Mouse (Mus musculus) adrenal gland, adult 2 months (tissue): ENCODE results near the gene Efhd2. TPM values are rescaled to one million over a fixed set of nuclear protein-coding genes. Genes with fewer than 3 reads are reported as not detected.

Source experiments
- polyA plus RNA-seq: library from polyadenylated mRNA; depleted of rRNA; stranded (reverse); fragments of >200 nt; gene quantifications from 2 replicates; pipeline ENCODE4 v1.2.3, GENCODE M21; 2012; rRNA removed
- total RNA-seq, 2 experiments: library from RNA; stranded (reverse); gene quantifications; 2 replicates each; pipeline ENCODE4 v1.2.3; 2021

Efhd2 gene
- total and polyA plus RNA-seq, 3 experiments: 26.9 to 61.4 (median 30.7) TPM

Other genes with a start within 250 kb of the Efhd2 start
- 10 to 100 TPM; 47.8 to 73.2 TPM for gene Plekhm2, start 210.0 kb downstream of the Efhd2 start, total RNA-seq
- gene Plekhm2, start 210.0 kb downstream of the Efhd2 start, polyA plus RNA-seq: 63.1 and 63.4 TPM in 2 replicates
- not detected for gene Rsc1a1, start 189.3 kb downstream of the Efhd2 start, total RNA-seq
- gene Rsc1a1, start 189.3 kb downstream of the Efhd2 start, polyA plus RNA-seq: 4.3 and 6.8 TPM in 2 replicates
- gene Ddi2, start 151.5 kb downstream of the Efhd2 start, total RNA-seq: 10 to 100 TPM; 38.5 to 78.4 TPM
- gene Ddi2, start 151.5 kb downstream of the Efhd2 start, polyA plus RNA-seq: 16.8 and 22.1 TPM in 2 replicates
- 10 to 100 TPM; 25.7 to 59.4 TPM for gene Agmat, start 128.2 kb downstream of the Efhd2 start, total RNA-seq
- 5.8 and 9.2 TPM in 2 replicates for gene Agmat, start 128.2 kb downstream of the Efhd2 start, polyA plus RNA-seq
- gene Dnajc16, start 84.0 kb downstream of the Efhd2 start, total RNA-seq: 10 to 100 TPM; 21.3 to 29.6 TPM
- 13.2 and 14.4 TPM in 2 replicates for gene Dnajc16, start 84.0 kb downstream of the Efhd2 start, polyA plus RNA-seq
- gene Casp9, start 81.3 kb downstream of the Efhd2 start, total RNA-seq: 10 to 100 TPM; 18.2 to 22.0 TPM
- gene Casp9, start 81.3 kb downstream of the Efhd2 start, polyA plus RNA-seq: 16.6 and 19.3 TPM in 2 replicates
- gene Cela2a, start 48.8 kb downstream of the Efhd2 start, total RNA-seq: not detected
- 0.25 and 0.59 TPM in 2 replicates for gene Cela2a, start 48.8 kb downstream of the Efhd2 start, polyA plus RNA-seq
- not detected for gene Ctrc, start 28.6 kb downstream of the Efhd2 start, total RNA-seq
- gene Ctrc, start 28.6 kb downstream of the Efhd2 start, polyA plus RNA-seq: not detected in 2 replicates
- gene Fhad1, start 140.2 kb upstream of the Efhd2 start, total RNA-seq: under 1 TPM; 0.43 to 0.79 TPM
- 0.13 and 0.16 TPM in 2 replicates for gene Fhad1, start 140.2 kb upstream of the Efhd2 start, polyA plus RNA-seq
- 1 to 10 TPM; 3.5 to 5.3 TPM for gene Tmem51, start 209.4 kb upstream of the Efhd2 start, total RNA-seq
- 9.9 and 10.0 TPM in 2 replicates for gene Tmem51, start 209.4 kb upstream of the Efhd2 start, polyA plus RNA-seq